Mouse (Mus musculus) embryonic facial prominence, embryonic 10.5 days (tissue): ENCODE results near the gene Methig1. TPM values are rescaled to one million over a fixed set of nuclear protein-coding genes. Genes with fewer than 3 reads are reported as not detected.
"Not testable (repeated sequence)": the region's sequence is repeated elsewhere in the genome, so short reads cannot be mapped to it uniquely, and the experiment has no call there.

ENCODE experiments used
- DNase-seq: peaks from one replicate; pipeline ENCODE4 v3.0.0-alpha.2; 2017; ENCODE audit warnings: low spot score
- H3K27ac ChIP-seq: fragments of 300-500 bp; sonication (generic); replicated peaks from 2 replicates; pipeline ENCODE4 v1.5.1; 2016; ENCODE audit warnings: mild to moderate bottlenecking
- H3K27me3 ChIP-seq: fragments of 300-500 bp; sonication (generic); replicated peaks from 2 replicates; pipeline ENCODE4 v1.6.1; 2016; ENCODE audit warnings: low read depth, mild to moderate bottlenecking; ENCODE audit not compliant: poor library complexity, severe bottlenecking
- H3K36me3 ChIP-seq: fragments of 300-500 bp; sonication (generic); replicated peaks from 2 replicates; pipeline ENCODE4 v1.6.1; 2016; ENCODE audit warnings: mild to moderate bottlenecking, moderate library complexity
- H3K4me1 ChIP-seq: fragments of 300-500 bp; sonication (generic); 2 replicates; pipeline ENCODE4 v1.6.1; 2016
- H3K4me3 ChIP-seq: fragments of 300-500 bp; sonication (generic); 2 replicates; pipeline ENCODE4 v1.5.1; 2016; ENCODE audit warnings: mild to moderate bottlenecking, moderate library complexity
- H3K9me3 ChIP-seq: fragments of 300-500 bp; sonication (generic); 2 replicates; pipeline ENCODE4 v1.6.1; 2016; ENCODE audit warnings: mild to moderate bottlenecking
- WGBS: fragments of 180-500 bp; shearing (Covaris S2); methylation state at CpG from one replicate; pipeline ENCODE4 v1.1.7; 2016; 5-methylcytosine and 5-hydroxymethylcytosine counted together
- polyA plus RNA-seq: library from polyadenylated mRNA; unstranded; fragments of >200 nt; fragmentation: Nextera tagmentation; extraction: Ambion mirVana; gene quantifications from 2 replicates; pipeline ENCODE4 v1.2.1, GENCODE M21; 2016

Gene Methig1
- polyA plus RNA-seq, 1 experiment from 2014 or later = not detected

GRCm38 (mm10) chr15:100351501-100352060, 1.4 kb upstream of the Methig1 start:
- no peak overlapping the region for H3K4me3 ChIP-seq
- H3K36me3 ChIP-seq = no peaks in the 10 kb centered on the region
- no peak for DNase-seq
- H3K27me3 ChIP-seq = no peaks in the 10 kb centered on the region
- H3K27ac ChIP-seq = no peak overlapping the region; the same call in 1 of the 2 replicates
- peaks cover 27% of the 10 kb centered on the region for H3K4me1 ChIP-seq
- WGBS = 70% methylated on average over 6 of the region's 6 CpGs
- 0 out of 2 replicates have a peak, but pooled peaks cover under 1% of the 10 kb centered on the region for H3K9me3 ChIP-seq

- H3K4me3 ChIP-seq, H3K9me3 ChIP-seq, H3K36me3 ChIP-seq, H3K27ac ChIP-seq, DNase-seq, H3K27me3 ChIP-seq: not testable (repeated sequence)
- 94% methylated on average over 21 of the region's 22 CpGs for WGBS
- H3K4me1 ChIP-seq = peaks cover 22% of the 10 kb centered on the region
These were observed 450 bp downstream of the Methig1 start for GRCm38 (mm10) chr15:100353399-100353798.

GRCm38 (mm10) chr15:100355876-100356275, 2.9 kb downstream of the Methig1 start:
- H3K4me3 ChIP-seq = no peak overlapping the region
- H3K4me1 ChIP-seq = peaks cover 9% of the 10 kb centered on the region
- no peak overlapping the region for H3K27ac ChIP-seq
- H3K9me3 ChIP-seq = no peaks in the 10 kb centered on the region
- DNase-seq = no peak
- H3K36me3 ChIP-seq = no peaks in the 10 kb centered on the region
- no peaks in the 10 kb centered on the region for H3K27me3 ChIP-seq
- WGBS = 91% methylated on average over 5 of the region's 5 CpGs

GRCm38 (mm10) chr15:100364242-100364641, 11.3 kb downstream of the Methig1 start, which contains the start of gene Higd1c:
TSS of gene Higd1c (plus strand) at chr15:100364542.
- Histone ChIP-seq H3K9me3 (no peaks in the 10 kb centered on the region; the same call in none of the 2 replicates), H3K27ac (no peak within 1 kb of the TSS), H3K4me3 (no peak within 1 kb of the TSS), H3K36me3 (no peaks in the 10 kb centered on the region), H3K27me3 (no peaks in the 10 kb centered on the region), H3K4me1 (peaks cover 12% of the 10 kb centered on the region)
- no peak for DNase-seq
- 78% methylated on average over 7 of the region's 7 CpGs for WGBS

- 58% methylated on average over 9 of the region's 9 CpGs for WGBS
- H3K4me1 ChIP-seq = peaks cover 15% of the 10 kb centered on the region
- H3K9me3 ChIP-seq, DNase-seq, H3K4me3 ChIP-seq, H3K27ac ChIP-seq, H3K27me3 ChIP-seq, H3K36me3 ChIP-seq: not testable (repeated sequence)
These were observed 13.0 kb downstream of the Methig1 start for GRCm38 (mm10) chr15:100365967-100366366.

GRCm38 (mm10) chr15:100367119-100367518, 14.2 kb downstream of the Methig1 start:
- Histone ChIP-seq H3K27me3 (no peaks in the 10 kb centered on the region), H3K4me3 (no peak overlapping the region), H3K9me3 (no peaks in the 10 kb centered on the region; the same call in none of the 2 replicates), H3K4me1 (peaks cover 15% of the 10 kb centered on the region), H3K36me3 (no peaks in the 10 kb centered on the region), H3K27ac (no peak overlapping the region)
- WGBS = 92% methylated on average over 7 of the region's 7 CpGs
- DNase-seq = no peak

GRCm38 (mm10) chr15:100375066-100375465, 22.1 kb downstream of the Methig1 start:
- peak; percentile 63 for DNase-seq
- no peaks in the 10 kb centered on the region for H3K27me3 ChIP-seq
- no peak overlapping the region for H3K4me3 ChIP-seq
- 36% methylated on average over 5 of the region's 5 CpGs for WGBS
- H3K4me1 ChIP-seq = peaks cover 7% of the 10 kb centered on the region; the same call in 1 of the 2 replicates
- no peaks in the 10 kb centered on the region for H3K9me3 ChIP-seq
- H3K27ac ChIP-seq = no peak overlapping the region
- H3K36me3 ChIP-seq = no peaks in the 10 kb centered on the region

GRCm38 (mm10) chr15:100377847-100378505, 25.0 kb downstream of the Methig1 start:
- not testable (repeated sequence) for H3K27ac ChIP-seq, H3K9me3 ChIP-seq, H3K4me1 ChIP-seq, H3K27me3 ChIP-seq, H3K36me3 ChIP-seq, DNase-seq, H3K4me3 ChIP-seq
- 39% methylated on average over 4 of the region's 9 CpGs for WGBS

GRCm38 (mm10) chr15:100379658-100380057, 26.7 kb downstream of the Methig1 start:
- Histone ChIP-seq H3K9me3 (no peaks in the 10 kb centered on the region), H3K4me1 (no peaks in the 10 kb centered on the region)
- 89% methylated on average over 8 of the region's 8 CpGs for WGBS

GRCm38 (mm10) chr15:100380104-100380503, 27.2 kb downstream of the Methig1 start:
- H3K4me1 ChIP-seq = no peaks in the 10 kb centered on the region
- WGBS = 75% methylated on average over 2 of the region's 2 CpGs
- H3K27me3 ChIP-seq = no peaks in the 10 kb centered on the region
- no peak overlapping the region for H3K4me3 ChIP-seq
- no peaks in the 10 kb centered on the region for H3K9me3 ChIP-seq
- no peak for DNase-seq
- no peak overlapping the region for H3K27ac ChIP-seq
- no peaks in the 10 kb centered on the region for H3K36me3 ChIP-seq

More at GRCm38 (mm10) chr15:100379658-100380057, 26.7 kb downstream of the Methig1 start:
- Histone ChIP-seq H3K4me3 (no peak overlapping the region), H3K36me3 (no peaks in the 10 kb centered on the region), H3K27me3 (no peaks in the 10 kb centered on the region), H3K27ac (no peak overlapping the region)
- no peak for DNase-seq

GRCm38 (mm10) chr15:100385705-100386104, 32.8 kb downstream of the Methig1 start:
- Histone ChIP-seq H3K4me1 (peaks cover 13% of the 10 kb centered on the region), H3K9me3 (no peaks in the 10 kb centered on the region), H3K4me3 (no peak overlapping the region), H3K27me3 (no peaks in the 10 kb centered on the region), H3K36me3 (no peaks in the 10 kb centered on the region), H3K27ac (no peak overlapping the region)
- DNase-seq = no peak
- WGBS = 92% methylated on average over 9 of the region's 9 CpGs

GRCm38 (mm10) chr15:100387544-100388223, 34.7 kb downstream of the Methig1 start:
- peaks cover 4% of the 10 kb centered on the region for H3K36me3 ChIP-seq
- WGBS = 95% methylated on average over 17 of the region's 17 CpGs
- no peak overlapping the region for H3K27ac ChIP-seq
- no peak for DNase-seq
- no peaks in the 10 kb centered on the region for H3K27me3 ChIP-seq
- no peaks in the 10 kb centered on the region for H3K9me3 ChIP-seq
- no peak overlapping the region for H3K4me3 ChIP-seq
- H3K4me1 ChIP-seq = peaks cover 13% of the 10 kb centered on the region
